Mouse (Mus musculus) layer of hippocampus, adult 8-10 months (tissue): ENCODE data around the gene Slc25a21. TPM values are rescaled to one million over a fixed set of nuclear protein-coding genes. Genes with fewer than 3 reads are reported as not detected.

ENCODE experiments used
- DNase-seq, 2 experiments: peaks; one replicate each; pipeline ENCODE4 v3.0.0; 2022; ENCODE audit warnings: low spot score in 2 of 2
- total RNA-seq, 4 experiments: library from RNA; stranded (reverse); gene quantifications; 2 replicates each; pipeline ENCODE4 v1.2.4; 2022

The Slc25a21 gene
- total RNA-seq, 4 experiments from 2014 or later, result 0.27 to 1.1 (median 0.42) TPM

DNA sequence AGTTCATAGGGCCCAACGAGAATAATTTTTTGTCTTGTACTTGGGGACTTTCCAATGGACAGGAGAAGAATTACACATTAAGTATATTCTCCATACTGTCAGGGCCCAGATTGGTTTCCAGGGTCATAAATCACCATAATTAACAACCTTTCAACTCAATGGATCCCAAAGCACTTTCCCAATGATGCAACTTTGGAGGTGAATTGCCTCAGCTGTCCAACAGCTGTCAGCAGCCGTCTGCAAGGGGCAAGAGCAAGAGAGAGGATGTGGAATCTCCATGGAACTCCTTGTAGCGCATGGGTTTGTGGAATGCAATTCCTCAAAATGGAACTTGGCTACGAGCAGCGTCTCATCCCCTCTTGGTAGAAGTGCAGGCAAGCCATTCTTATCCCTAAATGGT is 302.3 kb downstream of the Slc25a21 start:
- DNase-seq, result no peak

DNA sequence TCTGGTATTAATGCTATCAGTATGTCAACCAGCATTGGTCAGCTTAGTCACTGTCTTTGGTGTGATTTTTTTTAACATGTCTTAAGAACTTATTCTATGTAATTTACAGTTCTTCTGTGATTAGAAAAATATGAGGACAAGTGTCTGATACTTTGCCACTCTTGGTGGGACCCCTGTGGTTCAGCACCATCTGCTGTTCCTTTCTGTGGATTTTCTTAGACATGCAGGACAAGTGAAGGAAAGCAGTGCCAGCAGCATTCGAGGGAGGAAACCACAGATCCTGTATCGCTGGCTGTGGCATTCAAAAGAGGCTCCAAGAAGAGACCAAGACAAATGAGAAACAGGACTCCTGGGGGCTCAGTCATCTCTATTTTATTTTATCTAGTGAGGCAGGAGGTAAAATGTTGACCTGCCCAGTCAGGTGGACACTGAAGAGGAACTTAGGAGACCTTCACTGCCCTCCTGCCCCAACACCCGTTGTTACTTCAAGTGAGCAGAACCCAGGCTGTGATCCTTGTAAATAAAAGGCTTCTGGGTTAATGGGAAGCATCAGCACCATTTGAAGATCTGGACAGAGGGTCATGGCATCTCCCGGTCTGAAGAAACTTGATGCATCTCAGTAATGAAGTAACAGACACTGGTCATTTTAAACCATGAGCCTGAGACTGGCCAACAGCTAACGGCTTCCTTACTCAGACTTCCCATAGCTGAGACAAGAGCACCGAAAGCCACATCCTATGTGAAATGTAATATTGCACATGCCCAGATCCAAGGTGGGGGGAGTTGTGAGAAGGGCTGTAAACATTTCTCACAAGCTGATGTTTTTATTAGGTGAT is 306.2 kb downstream of the Slc25a21 start:
- DNase-seq, result no peak

DNA sequence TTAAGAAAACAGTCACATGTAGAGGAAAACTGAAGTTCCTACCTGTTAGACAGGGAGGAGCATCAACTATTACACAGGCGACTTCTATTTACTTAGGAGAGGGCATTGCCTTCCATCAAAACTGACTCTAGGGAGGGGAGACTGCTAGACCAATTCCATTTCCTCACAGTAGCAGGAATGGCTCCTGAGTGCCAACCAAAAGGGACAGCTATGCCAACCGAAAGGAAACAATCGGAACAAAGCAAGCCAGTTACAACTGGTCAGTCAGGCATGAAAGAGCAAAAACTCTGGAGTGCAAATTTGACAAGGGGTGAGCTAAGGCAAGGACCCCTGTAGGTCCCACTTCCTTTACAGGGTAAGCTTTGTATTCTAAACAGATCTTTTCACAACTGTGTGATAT is 319.5 kb downstream of the Slc25a21 start:
- DNase-seq, result no peak

DNA sequence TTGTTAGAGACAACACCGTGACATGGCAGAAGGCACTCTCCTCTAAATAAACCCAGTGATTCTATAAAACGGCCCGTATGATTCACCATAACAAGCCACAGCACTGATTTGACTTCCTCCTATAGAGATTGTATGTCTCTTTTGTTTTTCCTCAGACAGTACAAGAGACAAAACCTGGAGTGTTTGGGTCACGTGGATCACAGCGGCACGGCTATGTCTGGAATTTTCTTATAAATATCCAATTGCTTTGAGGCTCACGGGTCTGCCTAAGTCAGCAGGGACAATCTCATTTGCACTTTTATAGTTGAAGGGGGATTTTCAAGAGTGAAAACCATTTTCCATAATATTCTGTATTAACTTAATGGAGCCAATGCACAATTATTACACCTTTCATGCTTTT is 320.7 kb downstream of the Slc25a21 start:
- DNase-seq, result no peak

DNA sequence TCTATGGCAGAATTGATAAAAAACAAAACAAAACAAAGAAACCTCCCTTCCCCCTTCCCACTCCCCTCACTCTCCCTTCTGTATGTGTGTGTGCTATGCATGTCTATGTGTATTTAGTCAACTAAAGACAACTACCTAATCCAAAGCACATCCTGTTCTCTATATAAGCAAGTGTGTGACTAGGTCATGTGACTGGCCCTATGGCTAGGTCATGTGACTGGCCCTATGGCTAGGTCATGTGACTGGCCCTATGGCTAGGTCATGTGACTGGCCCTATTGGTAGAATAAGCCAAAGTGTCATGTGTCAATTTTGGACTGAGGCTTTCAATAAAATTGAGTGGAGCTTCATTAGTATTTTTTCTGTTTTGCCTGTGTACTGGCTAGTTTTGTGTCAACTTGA is 324.1 kb downstream of the Slc25a21 start:
- DNase-seq, result no peak

DNA sequence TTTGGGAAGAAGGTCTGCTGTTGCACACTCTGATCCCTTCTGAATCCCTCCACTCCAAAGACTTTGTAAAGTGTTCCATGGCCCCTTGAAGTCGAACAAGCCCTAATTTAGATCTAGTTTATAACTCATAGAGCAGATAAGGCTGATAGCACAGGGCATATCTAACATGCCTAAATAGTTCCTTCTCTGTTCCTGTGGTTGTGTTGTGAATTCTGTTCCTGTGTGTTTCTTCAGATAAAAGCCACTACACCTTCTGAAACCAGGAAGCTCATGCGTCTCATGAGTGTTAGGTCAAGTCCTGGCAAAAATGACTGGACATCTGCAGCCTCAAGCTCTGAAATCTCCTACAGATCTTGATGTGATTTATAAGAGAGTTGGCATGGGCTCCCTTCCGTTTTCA is 326.7 kb downstream of the Slc25a21 start:
- DNase-seq, result no peak

DNA sequence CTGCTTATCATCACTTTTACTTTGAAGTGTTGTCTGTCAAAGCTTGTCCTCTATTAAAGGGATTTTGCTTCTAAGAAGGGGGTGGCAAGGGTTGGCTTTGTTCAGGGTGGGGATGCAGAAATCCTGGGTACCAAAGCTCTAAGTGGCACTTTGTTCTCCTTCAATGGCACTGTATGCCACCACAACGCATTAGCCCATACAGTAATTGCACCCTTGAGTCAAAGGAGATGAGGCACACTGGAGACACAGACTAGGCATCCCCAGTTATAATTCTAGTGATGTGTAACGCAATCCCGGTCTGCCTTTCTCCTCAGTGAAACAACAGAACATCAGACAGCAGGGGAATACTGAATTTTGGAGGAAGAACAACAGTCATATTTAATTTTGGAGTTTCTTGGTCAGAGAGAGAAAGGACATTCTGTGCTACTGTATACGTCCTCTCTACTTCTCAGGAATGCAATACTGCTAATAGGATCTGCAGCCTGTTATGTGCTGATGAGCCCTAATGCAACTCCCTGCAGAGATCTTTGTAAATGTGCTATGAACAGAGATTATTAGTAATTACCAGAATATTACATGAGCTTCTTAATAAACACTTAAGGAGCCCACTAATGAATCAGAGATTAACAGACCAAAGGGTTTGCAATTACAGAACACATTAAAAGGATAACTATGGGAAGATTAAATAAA is 333.3 kb downstream of the Slc25a21 start:
- no peak for DNase-seq

DNA sequence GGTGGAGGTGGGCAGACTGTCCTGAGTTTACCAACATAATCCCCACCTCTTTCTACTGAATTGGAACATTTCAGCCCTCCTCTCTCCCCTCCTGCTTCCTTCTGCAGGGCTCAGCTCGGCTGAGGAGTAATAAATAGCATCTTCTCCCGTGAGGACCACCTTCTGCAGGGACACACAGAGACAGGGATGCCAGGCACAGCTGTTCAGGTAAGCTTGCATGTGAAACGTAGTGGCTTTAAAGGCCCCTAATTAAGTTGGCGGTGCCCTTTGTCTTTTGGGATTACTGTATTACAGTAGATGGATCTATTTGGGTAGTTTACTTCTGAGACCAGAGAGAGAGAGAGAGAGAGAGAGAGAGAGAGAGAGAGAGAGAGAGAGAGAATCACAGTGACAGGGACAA is 344.6 kb downstream of the Slc25a21 start:
- no peak for DNase-seq

DNA sequence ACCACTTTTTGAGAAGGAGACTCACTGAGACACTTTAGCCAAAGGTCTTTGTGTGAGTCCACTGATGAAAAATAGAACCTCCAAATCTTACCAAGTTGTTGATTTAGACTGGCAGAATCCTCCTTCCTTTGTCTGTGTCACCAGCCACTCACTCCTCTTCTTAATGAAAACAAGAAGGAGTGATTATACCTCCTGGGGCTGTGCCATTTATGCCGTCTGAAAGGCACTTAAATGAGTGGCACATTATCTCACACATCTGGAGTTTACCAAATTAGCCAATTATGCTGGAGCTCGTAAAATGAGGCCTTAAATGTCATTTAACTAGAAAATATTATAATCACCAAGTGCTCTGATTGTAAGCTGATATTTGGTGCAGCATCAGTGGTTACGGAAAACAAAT is 345.8 kb downstream of the Slc25a21 start:
- no peak for DNase-seq

DNA sequence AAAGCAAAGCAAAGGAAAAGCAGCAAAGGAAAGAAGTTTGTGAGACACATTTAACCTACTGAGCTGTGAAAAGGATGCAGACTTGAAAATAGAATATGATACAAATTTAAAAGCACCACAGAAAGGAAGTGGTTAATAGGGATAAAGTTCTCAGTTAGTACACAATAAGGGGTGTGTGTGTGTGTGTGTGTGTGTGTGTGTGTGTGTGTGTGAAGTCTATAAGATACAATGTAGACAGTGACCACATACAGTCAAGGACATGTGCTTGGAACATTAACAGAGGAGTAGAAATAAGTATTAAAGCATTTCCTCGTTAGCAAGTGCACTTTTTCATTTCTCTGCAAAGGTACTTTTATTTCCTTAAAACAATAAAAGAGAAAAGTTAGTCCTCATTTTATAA is 367.3 kb downstream of the Slc25a21 start:
- no peak for DNase-seq

DNA sequence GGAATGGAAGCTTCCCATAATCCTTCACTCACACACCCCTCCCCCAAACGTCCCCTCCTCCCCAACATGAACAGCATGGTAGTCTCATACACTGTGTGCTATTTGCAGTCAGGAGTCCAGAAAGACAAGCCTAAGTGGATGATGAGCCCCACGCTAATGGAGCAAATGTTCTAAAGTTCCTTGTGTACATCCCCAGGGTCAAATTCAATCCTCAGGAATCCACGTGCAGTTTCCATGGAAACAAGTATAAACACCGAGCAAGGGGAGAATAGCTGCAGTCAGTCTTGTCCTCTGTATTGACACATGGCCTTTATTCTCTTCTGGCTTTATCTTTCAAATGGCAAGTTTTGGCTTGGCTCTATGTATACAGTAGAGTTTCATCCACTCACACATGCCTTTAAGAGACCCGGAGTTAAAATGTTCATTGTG is 367.8 kb downstream of the Slc25a21 start:
- no peak for DNase-seq

DNA sequence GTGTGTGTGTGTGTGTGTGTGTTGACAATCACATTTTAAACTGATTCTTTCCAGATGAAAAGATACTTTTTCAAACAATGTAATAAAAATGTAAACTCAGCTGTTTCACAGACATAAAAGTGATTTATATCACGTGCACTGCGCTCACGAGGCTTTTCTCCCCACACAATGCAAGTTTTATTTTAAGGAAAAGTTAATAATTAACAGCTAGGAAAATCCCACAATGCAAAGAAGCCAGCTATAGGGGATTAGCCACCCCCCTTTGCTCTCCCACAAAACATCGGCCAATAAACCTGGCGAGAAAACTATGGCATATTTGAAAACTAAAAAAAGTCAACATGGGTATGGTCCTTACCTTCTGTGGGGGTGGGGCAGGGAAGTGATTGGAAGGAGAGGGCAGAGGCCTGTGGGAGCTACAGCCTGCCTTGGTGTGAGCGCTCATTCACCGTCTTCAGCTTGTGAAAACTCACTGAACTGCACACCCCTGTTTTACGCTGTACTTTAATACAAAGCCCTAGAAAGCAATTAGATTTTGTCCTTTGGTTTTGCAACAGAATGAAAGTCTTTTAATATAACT is 369.4 kb downstream of the Slc25a21 start:
- DNase-seq, result no peak

DNA sequence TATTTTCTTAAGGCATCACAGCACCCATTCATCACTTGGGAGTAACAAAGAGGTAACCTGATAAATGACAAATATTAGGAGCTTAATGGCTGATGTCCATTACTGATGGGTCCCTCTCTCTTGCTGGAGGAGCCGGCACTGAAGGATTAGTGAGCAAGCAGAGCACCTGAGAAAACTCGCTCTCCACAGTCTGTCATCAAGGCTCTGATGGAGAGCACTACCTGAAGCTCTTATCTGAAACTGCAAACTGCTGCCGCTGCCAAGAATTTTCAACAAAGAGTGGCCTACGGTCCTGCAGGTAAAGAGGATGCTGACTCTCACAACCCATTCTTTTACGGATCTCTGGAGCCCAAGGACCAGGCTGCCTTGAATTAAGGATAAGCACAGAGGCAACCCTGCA is 372.6 kb downstream of the Slc25a21 start:
- DNase-seq, result no peak

DNA sequence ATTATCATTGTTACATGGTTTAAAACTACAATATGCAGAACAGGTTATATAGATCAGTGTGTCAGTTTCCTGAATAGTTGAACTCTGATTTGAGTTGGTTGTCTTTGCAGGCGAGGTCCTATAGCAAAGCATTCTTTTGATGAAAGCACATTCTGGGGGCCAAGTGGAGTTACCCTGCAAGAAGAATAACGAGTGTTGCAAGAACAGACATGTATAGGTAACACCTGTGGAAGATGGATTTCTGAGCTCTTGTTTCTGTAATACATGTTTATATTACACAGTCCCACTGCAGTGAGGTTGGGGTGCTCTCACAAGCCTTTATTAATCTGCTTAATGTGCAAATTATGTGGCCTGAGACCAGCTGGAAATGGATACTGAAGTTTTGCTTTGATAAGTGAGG is 375.1 kb downstream of the Slc25a21 start:
- no peak for DNase-seq

DNA sequence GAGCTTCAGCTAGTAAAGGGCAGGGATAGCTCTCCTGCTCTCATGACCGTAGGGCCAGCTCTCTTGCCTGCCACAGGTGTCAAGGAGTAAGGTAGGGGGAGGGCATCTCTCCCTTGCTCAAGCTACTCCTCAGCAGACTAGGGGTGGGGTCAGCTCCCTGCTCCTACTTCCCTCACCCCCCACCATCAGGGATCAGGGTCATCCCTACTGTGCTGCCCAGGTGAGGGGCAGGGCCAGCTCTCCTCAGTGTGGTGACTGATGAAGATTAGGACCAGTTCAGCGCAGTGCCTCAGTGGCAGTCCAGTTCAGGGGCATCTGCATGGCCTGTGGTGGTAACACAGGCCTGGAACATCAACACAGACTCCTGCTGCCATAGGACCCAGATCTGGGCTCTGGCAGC is 376.7 kb downstream of the Slc25a21 start:
- no peak for DNase-seq

DNA sequence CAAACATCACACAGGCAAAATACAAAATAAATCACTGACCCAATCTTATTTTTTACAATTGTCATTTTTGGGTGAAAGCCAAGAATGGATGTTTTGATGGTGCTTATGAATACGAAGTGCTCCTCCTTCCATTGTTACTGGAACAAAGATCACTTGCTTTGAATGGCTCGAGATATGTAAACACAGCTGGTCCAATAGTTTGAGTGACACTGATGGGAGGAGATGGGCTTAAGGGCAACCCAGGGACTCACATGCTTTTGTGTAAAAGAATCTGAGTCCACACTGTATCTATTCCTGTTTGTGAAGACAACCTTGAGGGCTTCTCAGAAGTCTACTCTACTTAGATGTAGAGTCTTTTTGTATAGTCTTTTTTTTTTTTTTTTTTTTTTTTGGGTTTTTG is 389.8 kb downstream of the Slc25a21 start:
- DNase-seq, result no peak

DNA sequence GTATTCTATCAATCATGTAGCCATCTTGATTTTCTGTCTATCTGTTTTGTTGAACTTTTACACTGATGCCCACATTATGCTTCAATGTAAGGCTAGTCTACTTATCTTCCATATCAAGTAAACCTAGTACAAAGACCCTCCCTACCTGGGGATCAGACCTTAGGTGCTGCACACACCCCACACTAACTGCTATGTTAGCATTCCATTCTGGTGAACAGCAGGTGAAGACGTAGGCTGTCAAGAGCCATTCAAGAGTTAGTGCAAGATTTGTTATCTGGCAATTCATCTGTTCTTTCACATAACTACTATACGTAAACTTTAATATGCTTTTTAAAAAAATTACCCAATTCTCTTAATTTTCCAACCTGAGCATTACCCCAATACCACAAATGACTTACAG is 390.2 kb downstream of the Slc25a21 start:
- no peak for DNase-seq

DNA sequence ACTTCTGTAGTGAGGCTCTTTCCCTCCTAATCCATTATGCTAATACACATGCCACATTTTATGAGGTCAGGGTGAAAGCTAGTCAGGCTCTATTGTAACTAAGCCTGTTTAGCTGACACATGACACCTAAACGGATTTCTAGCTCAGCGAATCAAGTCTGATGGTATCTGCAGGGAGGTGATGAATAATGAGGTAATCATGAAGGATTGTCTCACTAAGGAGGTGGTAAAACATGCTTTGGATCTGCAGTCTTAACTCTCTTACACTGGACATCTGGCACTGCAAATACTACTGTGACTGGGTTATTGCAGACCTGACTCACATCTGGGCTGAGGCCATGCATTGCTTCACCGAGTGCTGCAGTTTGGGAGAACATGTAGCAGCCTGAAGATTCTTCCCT is 392.8 kb downstream of the Slc25a21 start:
- no peak for DNase-seq

DNA sequence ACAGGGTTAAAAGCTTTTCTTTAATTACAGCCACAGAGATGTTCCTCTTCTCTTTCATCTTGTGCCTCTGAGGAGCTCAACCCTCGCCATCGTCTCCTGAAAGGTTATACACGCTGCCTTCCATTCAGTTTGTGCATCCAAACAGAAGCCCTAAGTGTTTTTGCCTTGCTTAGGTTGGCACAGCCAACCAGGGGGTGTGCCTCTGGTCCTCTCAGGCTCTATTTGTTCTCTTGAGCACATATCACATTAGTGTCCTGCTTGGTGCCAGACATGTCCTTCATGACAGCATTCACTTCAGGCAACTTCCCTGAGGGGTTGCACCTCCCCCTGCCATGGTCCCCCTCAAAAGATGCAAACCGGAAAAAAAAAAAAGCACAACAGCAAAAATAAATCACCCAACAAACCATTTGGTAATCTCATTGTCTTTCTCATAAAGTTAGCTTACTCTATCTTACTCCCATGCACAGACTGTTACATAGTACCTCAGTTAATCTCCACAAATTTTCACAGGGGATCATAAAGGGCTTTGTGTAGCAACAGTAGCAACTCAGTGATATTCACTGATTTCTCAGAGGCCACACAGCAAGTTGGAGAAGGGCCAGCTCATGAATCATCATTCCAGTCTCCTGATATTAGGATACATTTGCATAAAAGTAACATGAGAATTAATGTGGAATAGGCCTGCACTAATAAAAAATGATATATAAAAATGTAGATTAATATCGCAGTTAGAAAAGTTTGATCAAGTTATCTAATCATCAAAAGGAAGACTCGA is 398.4 kb downstream of the Slc25a21 start:
- DNase-seq, result no peak

DNA sequence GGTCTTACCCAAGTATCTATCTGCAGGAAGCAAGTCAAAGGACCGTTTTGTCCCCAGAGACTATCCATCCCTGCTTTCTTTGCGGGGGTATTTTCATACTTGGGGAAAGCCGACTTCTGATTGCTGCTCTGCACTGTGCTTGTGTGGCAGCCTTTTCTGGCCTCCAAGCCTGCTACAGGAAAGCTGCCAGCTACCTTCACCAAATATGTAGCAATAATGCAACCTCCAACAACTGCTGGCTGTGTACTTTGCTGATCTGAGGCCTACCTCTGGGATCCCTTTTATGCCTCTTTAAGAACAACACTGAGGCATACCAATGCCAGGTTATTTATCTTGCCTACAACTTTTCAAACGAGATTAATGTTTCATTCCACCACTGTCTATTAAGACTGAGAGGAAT is 408.0 kb downstream of the Slc25a21 start:
- DNase-seq, result no peak

DNA sequence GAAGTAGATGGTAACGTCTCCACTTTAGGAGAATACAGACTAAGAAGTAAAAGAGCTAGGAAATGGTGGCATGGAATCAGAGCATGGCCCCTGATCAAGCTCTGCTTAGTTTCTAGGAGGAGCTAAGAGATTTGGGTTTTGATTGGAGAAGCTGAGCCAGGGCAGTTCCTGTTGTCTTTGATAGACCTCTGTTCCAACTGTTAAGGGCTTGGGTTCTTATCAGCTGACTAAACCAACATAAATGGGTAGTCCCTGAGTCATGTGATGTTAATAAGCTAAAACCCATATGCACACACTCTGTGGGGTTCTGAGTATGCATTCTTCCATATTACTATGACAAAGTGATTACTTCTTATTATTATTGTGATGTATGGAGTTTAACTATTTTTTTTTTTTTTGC is 412.0 kb downstream of the Slc25a21 start:
- DNase-seq, result no peak

DNA sequence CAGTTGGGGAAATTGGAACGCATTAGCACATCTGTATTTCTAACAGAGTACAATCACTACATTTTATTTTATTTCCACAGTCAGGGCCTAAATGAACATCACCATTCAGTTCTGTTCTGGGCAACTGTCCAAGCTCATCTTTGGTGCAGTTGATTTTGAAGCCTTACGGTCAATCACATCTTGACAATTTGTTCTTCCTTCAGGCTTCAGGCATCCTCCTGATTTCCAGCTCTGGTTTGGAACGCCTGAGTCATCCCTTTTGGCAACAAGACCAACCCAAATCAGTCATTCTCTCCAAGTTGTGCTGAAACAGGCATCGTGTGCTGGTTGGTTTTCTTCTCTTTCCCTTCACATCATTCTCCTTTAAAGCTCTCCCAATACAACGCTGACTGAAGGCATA is 416.1 kb downstream of the Slc25a21 start:
- DNase-seq, result peak; percentile 17 to 20
